Mouse (Mus musculus): Measurements from ENCODE around the gene Amn. TPM values are rescaled to one million over a fixed set of nuclear protein-coding genes. Genes with fewer than 3 reads are reported as not detected.

Amn gene
- total RNA-seq, 1 experiment from 2014 or later, result 1.2 TPM

DNA sequence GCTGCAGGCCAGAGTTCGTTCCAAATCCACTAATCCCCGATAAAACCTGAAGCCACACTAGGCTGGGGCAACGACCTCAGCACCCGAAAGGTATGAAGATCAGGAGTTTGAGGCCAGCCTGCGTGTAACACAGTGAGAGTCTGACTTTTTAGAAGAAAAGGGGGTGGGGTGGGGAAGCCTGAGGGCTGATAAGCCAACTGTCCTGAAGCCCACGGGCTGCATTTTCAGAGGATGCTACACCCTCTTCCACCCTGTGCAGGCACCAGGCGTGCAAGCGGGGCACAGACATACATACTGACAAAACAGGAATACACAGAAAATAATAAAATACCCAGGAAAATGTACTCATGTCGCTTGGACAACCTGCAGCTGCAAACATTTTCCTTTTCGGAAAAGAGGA is 40.9 kb downstream of the Amn start:
- ATAC-seq (ENCODE audit: extremely low read depth, insufficient number of reproducible peaks, low FRiP score, poor library complexity, severe bottlenecking), result no peak

DNA sequence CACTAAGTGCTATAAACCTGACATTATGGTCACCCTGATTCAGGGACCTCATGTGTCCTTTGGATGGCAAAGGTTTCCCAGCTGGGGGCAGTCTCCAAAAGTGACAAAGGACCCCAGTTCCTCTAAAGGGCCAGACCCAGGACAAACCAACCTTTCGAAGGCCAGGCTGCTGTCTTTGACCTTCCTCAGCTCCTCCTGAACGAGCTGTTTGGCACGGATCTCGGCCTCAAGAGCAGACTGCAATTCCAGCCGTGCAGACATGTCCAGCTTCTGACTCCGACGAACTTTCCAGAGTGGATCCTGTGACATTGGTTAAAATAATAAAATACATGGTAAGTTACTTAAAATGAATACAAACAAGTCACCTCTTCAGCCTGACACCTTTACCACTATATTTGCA is 43.4 kb downstream of the Amn start:
- ATAC-seq (ENCODE audit: extremely low read depth, insufficient number of reproducible peaks, low FRiP score, poor library complexity, severe bottlenecking), result no peak

DNA sequence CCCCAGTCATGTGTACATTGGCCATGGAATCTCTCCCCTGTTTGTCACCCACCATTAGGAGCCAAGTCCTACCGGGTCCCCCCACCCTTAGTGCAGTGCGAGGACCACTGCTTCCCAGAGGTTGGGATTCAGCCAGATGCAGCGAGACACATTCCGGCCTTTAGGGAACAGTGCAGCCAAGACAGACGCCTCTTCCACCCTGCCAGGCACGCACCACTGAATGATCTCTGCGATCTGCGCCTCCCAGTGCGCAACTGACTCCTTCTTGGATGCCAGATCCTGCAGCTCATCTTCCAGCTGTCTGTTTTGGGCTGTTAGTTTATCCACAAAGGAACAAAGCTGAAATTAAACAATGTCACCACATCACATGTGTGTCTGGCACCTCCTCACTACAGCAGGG is 46.8 kb downstream of the Amn start:
- no peak for ATAC-seq (ENCODE audit: extremely low read depth, insufficient number of reproducible peaks, low FRiP score, poor library complexity, severe bottlenecking)

DNA sequence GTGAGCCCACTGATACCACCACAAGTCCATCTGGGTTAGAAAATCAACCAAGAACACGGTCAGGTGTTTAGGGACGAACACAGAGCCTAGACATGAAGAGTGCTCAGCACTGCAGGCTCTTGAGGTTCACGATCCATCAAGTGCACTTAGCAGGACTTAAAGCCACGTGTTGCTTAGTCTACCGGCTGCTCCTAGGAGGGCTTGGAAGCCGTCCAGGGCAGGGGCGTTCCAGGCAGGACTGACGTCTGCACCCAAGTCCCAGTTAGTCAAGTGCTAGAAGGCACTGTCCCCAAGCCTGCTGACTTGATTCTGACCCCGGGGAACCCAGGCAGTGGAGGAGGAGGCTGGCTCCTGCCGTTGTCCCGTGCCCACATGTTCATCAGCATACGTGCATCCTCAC is 49.7 kb downstream of the Amn start:
- no peak for ATAC-seq (ENCODE audit: extremely low read depth, insufficient number of reproducible peaks, low FRiP score, poor library complexity, severe bottlenecking)

DNA sequence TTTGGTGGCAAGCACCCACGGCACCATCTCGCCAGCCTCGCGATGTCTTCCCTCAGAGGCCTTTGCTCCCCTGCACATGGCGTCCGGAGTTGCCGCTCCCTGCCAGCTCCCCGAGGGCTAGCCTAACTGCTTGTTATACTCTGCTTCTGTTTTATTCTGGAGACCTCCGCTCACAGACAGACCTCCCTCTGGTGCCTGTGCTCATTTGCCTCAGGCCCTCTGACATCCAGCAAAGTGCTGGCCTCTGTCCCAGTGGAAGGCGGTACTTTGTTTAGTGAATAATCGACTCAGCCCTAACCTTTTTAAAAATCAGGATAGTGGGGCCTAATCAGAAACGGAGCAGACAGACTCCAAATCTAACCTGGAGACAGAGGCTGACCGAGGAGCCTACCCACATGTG is 50.9 kb downstream of the Amn start:
- ATAC-seq (ENCODE audit: extremely low read depth, insufficient number of reproducible peaks, low FRiP score, poor library complexity, severe bottlenecking), result no peak

DNA sequence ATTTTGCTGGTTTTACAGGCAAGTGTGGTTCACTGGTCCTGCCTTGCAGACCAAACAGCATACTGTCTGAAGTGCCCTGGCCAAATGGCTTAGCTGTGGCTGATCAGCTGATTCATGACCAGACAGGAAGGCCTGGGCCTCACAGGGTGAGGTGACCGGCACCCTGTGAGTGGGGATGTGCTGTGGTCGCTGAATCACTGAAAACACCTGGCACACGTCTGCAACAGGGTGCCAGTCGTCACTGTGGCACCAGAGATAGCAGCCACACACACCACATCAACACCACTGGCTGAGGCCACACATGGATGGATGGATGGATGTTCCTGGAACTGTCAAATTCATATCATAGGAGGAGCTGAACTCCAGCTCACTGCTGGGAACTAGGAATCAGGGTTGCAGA is 52.5 kb downstream of the Amn start:
- ATAC-seq (ENCODE audit: extremely low read depth, insufficient number of reproducible peaks, low FRiP score, poor library complexity, severe bottlenecking), result no peak

DNA sequence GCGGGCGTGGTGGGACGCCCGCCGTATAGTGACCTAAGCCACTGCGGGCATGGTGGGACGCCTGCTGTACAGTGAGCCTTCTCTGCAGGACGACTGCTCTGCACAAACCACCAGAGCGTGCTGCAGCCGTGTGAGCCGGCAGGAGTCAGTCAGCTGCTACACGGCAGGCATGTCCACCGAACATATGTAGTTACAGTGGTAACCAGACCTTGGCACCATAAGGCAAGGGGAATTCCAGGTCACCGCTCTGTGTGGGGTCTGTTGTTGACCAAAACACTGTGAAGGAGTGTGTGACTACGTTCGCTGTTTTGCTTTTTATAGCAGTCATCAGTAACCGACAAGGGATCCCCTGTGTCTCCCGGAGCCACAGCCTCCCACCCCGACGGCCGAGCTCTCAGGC is 53.6 kb downstream of the Amn start:
- ATAC-seq (ENCODE audit: extremely low read depth, insufficient number of reproducible peaks, low FRiP score, poor library complexity, severe bottlenecking), result no peak

DNA sequence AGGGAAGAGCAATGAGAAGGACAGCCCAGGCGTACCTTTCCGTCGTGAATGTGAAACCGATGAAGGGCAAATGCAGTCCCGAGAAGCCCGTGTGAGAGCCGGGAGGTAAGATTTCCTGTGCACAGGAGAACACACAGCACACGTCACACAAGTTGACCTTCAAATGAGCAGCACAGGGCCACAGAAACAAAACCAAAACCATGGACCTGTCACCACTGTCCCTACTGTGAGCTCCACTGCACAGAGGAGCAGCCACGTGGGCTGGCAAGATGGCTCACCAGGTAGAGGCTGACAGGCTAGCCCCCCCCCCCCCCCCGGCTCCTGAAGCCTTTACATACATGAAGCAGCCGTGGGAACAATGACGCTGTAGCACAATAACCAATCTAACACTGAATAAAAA is 54.1 kb downstream of the Amn start:
- no peak for ATAC-seq (ENCODE audit: extremely low read depth, insufficient number of reproducible peaks, low FRiP score, poor library complexity, severe bottlenecking)

DNA sequence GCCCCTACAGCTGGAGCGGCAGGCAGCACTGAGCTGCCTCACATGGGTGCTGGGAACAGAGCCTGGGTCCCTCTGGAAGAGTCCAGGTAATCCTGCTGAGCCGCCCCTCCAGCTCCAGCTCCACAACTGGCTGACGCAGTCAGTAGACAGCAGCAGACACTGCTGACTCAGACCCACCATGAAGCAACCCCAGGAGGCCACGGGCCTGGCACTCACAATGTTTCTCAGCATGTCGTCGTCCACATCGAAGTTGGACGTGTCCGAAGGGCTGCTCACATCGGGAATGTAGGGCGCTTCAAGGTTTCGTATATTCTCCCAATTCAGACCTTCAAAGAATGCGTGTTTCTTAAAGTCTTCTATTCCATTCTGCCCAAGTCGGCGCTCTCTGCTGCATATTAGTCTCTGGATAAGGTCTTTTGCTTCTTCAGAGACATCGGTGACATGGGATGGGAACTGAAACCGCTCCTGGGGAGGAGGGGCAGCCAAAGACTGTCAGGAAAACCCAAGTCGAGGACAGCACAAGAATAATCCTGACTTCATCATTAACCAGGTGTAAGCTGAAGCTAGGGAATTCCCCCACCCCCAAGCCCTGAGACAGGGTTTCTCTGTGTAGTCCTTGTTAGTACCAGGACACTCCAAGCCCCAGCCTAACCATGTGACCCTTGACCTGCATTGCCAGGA is 55.0 kb downstream of the Amn start:
- no peak for ATAC-seq (ENCODE audit: extremely low read depth, insufficient number of reproducible peaks, low FRiP score, poor library complexity, severe bottlenecking)

Other genes with a start within 250 kb of the Amn start
- gene Rcor1, start 231.7 kb upstream of the Amn start, total RNA-seq (2017), result 25.9 and 29.7 TPM in 2 replicates
- 58.0 TPM in 2 replicates for gene Traf3, start 104.7 kb upstream of the Amn start, total RNA-seq (2017)
- gene 4930595D18Rik, start 86.6 kb upstream of the Amn start, total RNA-seq (2017), result 0.98 TPM in 1 of 2 replicates, not detected in the other
- 3.1 and 4.8 TPM in 2 replicates for gene Cdc42bpb, start 106.6 kb downstream of the Amn start, total RNA-seq (2017)
- gene Lbhd2, start 135.7 kb downstream of the Amn start, total RNA-seq (2017), result not detected in 2 replicates
- gene Exoc3l4, start 145.9 kb downstream of the Amn start, total RNA-seq (2017), result 0.61 TPM in 1 of 2 replicates, not detected in the other
- 347 and 441 TPM in 2 replicates for gene Tnfaip2, start 171.4 kb downstream of the Amn start, total RNA-seq (2017)
- not detected in 2 replicates for gene Gm266, start 214.7 kb downstream of the Amn start, total RNA-seq (2017)

All from neutrophil, adult 5-6 weeks (primary cell).